Mouse (Mus musculus): ENCODE measurements at regions not wholly inside any gene's neighbourhood (a gene's known extent, or its start where the extent isn't known, plus 50 kb on each side); places are given as distances from the start of the nearest gene placed in this dataset.

GRCm38 (mm10) chr12:69502706-69503070 is 80.1 kb downstream of the Vcpkmt start:
- Histone ChIP-seq H3K4me2 (peak overlapping the region; percentile 27; the same call in 1 of the 2 replicates), H3K9me3 (replicated peaks) (no peaks in the 10 kb centered on the region), H3K27me3 (no peaks in the 10 kb centered on the region), H3K36me3 (replicated peaks) (no peaks in the 10 kb centered on the region), H3K9ac (0 out of 2 replicates have a peak overlapping the region, but pooled peaks have one; percentile 2), H3K4me1 (replicated peaks) (peaks cover 18% of the 10 kb centered on the region), H3K4me3 (replicated peaks) (peak overlapping the region; percentile 2; the same call in 1 of the 2 replicates), H3K27ac (replicated peaks) (peak overlapping the region; percentile 74)
- WGBS (ENCODE audit: insufficient replicate concordance), result 56% methylated on average over 6 of the region's 6 CpGs
- no peak for ATAC-seq (ENCODE audit: insufficient read depth)

GRCm38 (mm10) chr12:69501783-69502705 is 80.8 kb downstream of the Vcpkmt start:
- H3K4me3 ChIP-seq (replicated peaks), result peak overlapping the region; percentile 2; the same call in 1 of the 2 replicates
- no peaks in the 10 kb centered on the region for H3K36me3 ChIP-seq (replicated peaks)
- 21% methylated on average over 20 of the region's 20 CpGs for WGBS (ENCODE audit: insufficient replicate concordance)
- H3K27me3 ChIP-seq, result no peaks in the 10 kb centered on the region
- peak; percentile 65 for ATAC-seq (ENCODE audit: insufficient read depth)
- H3K9ac ChIP-seq, result 0 out of 2 replicates have a peak overlapping the region, but pooled peaks have one; percentile 2
- H3K27ac ChIP-seq (replicated peaks), result peak overlapping the region; percentile 74
- H3K4me1 ChIP-seq (replicated peaks), result peaks cover 18% of the 10 kb centered on the region
- peak overlapping the region; percentile 27 for H3K4me2 ChIP-seq
- H3K9me3 ChIP-seq (replicated peaks), result no peaks in the 10 kb centered on the region

GRCm38 (mm10) chr12:69501346-69501730 is 81.5 kb downstream of the Vcpkmt start:
- Histone ChIP-seq H3K9me3 (replicated peaks) (no peaks in the 10 kb centered on the region), H3K27ac (replicated peaks) (no peak overlapping the region), H3K4me2 (no peak overlapping the region), H3K27me3 (no peaks in the 10 kb centered on the region), H3K36me3 (replicated peaks) (no peaks in the 10 kb centered on the region), H3K4me1 (replicated peaks) (peaks cover 18% of the 10 kb centered on the region), H3K4me3 (replicated peaks) (no peak overlapping the region), H3K9ac (no peak overlapping the region)
- WGBS (ENCODE audit: insufficient replicate concordance), result 29% methylated on average over 2 of the region's 2 CpGs
- no peak for ATAC-seq (ENCODE audit: insufficient read depth)

GRCm38 (mm10) chr12:69500600-69501345 is 82.1 kb downstream of the Vcpkmt start:
- 60% methylated on average over 15 of the region's 15 CpGs for WGBS (ENCODE audit: insufficient replicate concordance)
- Histone ChIP-seq H3K4me2 (no peak overlapping the region), H3K36me3 (replicated peaks) (no peaks in the 10 kb centered on the region), H3K27me3 (no peaks in the 10 kb centered on the region), H3K4me3 (replicated peaks) (no peak overlapping the region), H3K9ac (no peak overlapping the region), H3K27ac (replicated peaks) (no peak overlapping the region), H3K9me3 (replicated peaks) (no peaks in the 10 kb centered on the region), H3K4me1 (replicated peaks) (peaks cover 18% of the 10 kb centered on the region)
- no peak for ATAC-seq (ENCODE audit: insufficient read depth)

GRCm38 (mm10) chr12:69497121-69497520 is 85.7 kb downstream of the Vcpkmt start:
- Histone ChIP-seq H3K4me3 (replicated peaks) (no peak overlapping the region), H3K36me3 (replicated peaks) (no peaks in the 10 kb centered on the region), H3K4me2 (no peak overlapping the region), H3K9ac (no peak overlapping the region), H3K27me3 (no peaks in the 10 kb centered on the region), H3K27ac (replicated peaks) (no peak overlapping the region), H3K9me3 (replicated peaks) (no peaks in the 10 kb centered on the region), H3K4me1 (replicated peaks) (peaks cover 11% of the 10 kb centered on the region)
- WGBS (ENCODE audit: insufficient replicate concordance), result 53% methylated on average over 7 of the region's 7 CpGs
- no peak for ATAC-seq (ENCODE audit: insufficient read depth)

GRCm38 (mm10) chr12:69496341-69496904 is 86.4 kb downstream of the Vcpkmt start:
- ATAC-seq (ENCODE audit: insufficient read depth), result no peak
- no peak overlapping the region for H3K4me2 ChIP-seq
- H3K36me3 ChIP-seq (replicated peaks), result no peaks in the 10 kb centered on the region
- H3K27me3 ChIP-seq, result no peaks in the 10 kb centered on the region
- no peak overlapping the region for H3K27ac ChIP-seq (replicated peaks)
- peaks cover 5% of the 10 kb centered on the region for H3K4me1 ChIP-seq (replicated peaks)
- H3K9me3 ChIP-seq (replicated peaks), result no peaks in the 10 kb centered on the region
- H3K4me3 ChIP-seq (replicated peaks), result no peak overlapping the region
- no peak overlapping the region for H3K9ac ChIP-seq
- WGBS (ENCODE audit: insufficient replicate concordance), result 52% methylated on average over 6 of the region's 6 CpGs

GRCm38 (mm10) chr12:69495776-69496175 is 87.1 kb downstream of the Vcpkmt start:
- Histone ChIP-seq H3K27ac (replicated peaks) (no peak overlapping the region), H3K4me1 (replicated peaks) (peaks cover 2% of the 10 kb centered on the region), H3K9me3 (replicated peaks) (no peaks in the 10 kb centered on the region), H3K4me2 (no peak overlapping the region), H3K36me3 (replicated peaks) (no peaks in the 10 kb centered on the region), H3K4me3 (replicated peaks) (no peak overlapping the region), H3K9ac (no peak overlapping the region), H3K27me3 (no peaks in the 10 kb centered on the region)
- ATAC-seq (ENCODE audit: insufficient read depth), result no peak
- WGBS (ENCODE audit: insufficient replicate concordance), result 21% methylated on average over 5 of the region's 5 CpGs

GRCm38 (mm10) chr12:69494648-69495047 is 88.2 kb downstream of the Vcpkmt start:
- 75% methylated on average over 8 of the region's 8 CpGs for WGBS (ENCODE audit: insufficient replicate concordance)
- Histone ChIP-seq H3K36me3 (replicated peaks) (no peaks in the 10 kb centered on the region), H3K9me3 (replicated peaks) (no peaks in the 10 kb centered on the region), H3K9ac (no peak overlapping the region), H3K27me3 (no peaks in the 10 kb centered on the region), H3K4me1 (replicated peaks) (no peaks in the 10 kb centered on the region), H3K4me3 (replicated peaks) (no peak overlapping the region), H3K4me2 (no peak overlapping the region), H3K27ac (replicated peaks) (no peak overlapping the region)
- ATAC-seq (ENCODE audit: insufficient read depth), result no peak

GRCm38 (mm10) chr12:69489686-69490085 is 93.1 kb downstream of the Vcpkmt start:
- Histone ChIP-seq H3K9me3 (replicated peaks) (no peaks in the 10 kb centered on the region), H3K27ac (replicated peaks) (no peak overlapping the region), H3K9ac (no peak overlapping the region), H3K4me1 (replicated peaks) (peaks cover 8% of the 10 kb centered on the region), H3K4me2 (no peak overlapping the region), H3K36me3 (replicated peaks) (no peaks in the 10 kb centered on the region), H3K27me3 (no peaks in the 10 kb centered on the region), H3K4me3 (replicated peaks) (no peak overlapping the region)
- 71% methylated on average over 10 of the region's 10 CpGs for WGBS (ENCODE audit: insufficient replicate concordance)
- no peak for ATAC-seq (ENCODE audit: insufficient read depth)

GRCm38 (mm10) chr12:69486903-69487302 is 95.9 kb downstream of the Vcpkmt start:
- Histone ChIP-seq H3K9me3 (replicated peaks) (no peaks in the 10 kb centered on the region), H3K4me3 (replicated peaks) (no peak overlapping the region), H3K27ac (replicated peaks) (no peak overlapping the region), H3K4me2 (no peak overlapping the region), H3K9ac (no peak overlapping the region), H3K27me3 (no peaks in the 10 kb centered on the region), H3K36me3 (replicated peaks) (no peaks in the 10 kb centered on the region), H3K4me1 (replicated peaks) (peaks cover 8% of the 10 kb centered on the region)
- 53% methylated on average over 8 of the region's 8 CpGs for WGBS (ENCODE audit: insufficient replicate concordance)
- ATAC-seq (ENCODE audit: insufficient read depth), result no peak

Measured in liver, embryonic 15.5 days (tissue).